Mouse (Mus musculus): ENCODE measurements at regions not wholly inside any gene's neighbourhood (a gene's known extent, or its start where the extent isn't known, plus 50 kb on each side); places are given as distances from the start of the nearest gene placed in this dataset.
A peak's percentile ranks its signal among the peaks of the same experiment; 100 is the strongest.

GRCm38 (mm10) chr16:26302045-26302444, 69.6 kb downstream of the Cldn1 start:
- DNase-seq: no peak

- peak; percentile 6 for DNase-seq
Observed at GRCm38 (mm10) chr16:26291692-26292091, 79.9 kb downstream of the Cldn1 start.

GRCm38 (mm10) chr16:26285627-26286026, 86.0 kb downstream of the Cldn1 start:
- no peak for DNase-seq

- no peak for DNase-seq
Observed at GRCm38 (mm10) chr16:26284713-26285112, 86.9 kb downstream of the Cldn1 start.

GRCm38 (mm10) chr16:26282418-26282817, 89.2 kb downstream of the Cldn1 start:
- no peak for DNase-seq

- no peak for DNase-seq
Observed at GRCm38 (mm10) chr16:26281496-26281895, 90.1 kb downstream of the Cldn1 start.

- no peak for DNase-seq
Observed at GRCm38 (mm10) chr16:26276789-26277188, 94.9 kb downstream of the Cldn1 start.

GRCm38 (mm10) chr16:26252824-26253223, 118.8 kb downstream of the Cldn1 start:
- no peak for DNase-seq

GRCm38 (mm10) chr16:26251698-26252097, 119.9 kb downstream of the Cldn1 start:
- DNase-seq: no peak

- DNase-seq: no peak
Observed at GRCm38 (mm10) chr16:26251027-26251426, 120.6 kb downstream of the Cldn1 start.

GRCm38 (mm10) chr16:26248939-26249338, 122.7 kb downstream of the Cldn1 start:
- DNase-seq: no peak

GRCm38 (mm10) chr16:26247926-26248325, 123.7 kb downstream of the Cldn1 start:
- no peak for DNase-seq

GRCm38 (mm10) chr16:26235239-26235638, 129.7 kb upstream of the P3h2 start:
- no peak for DNase-seq

- peak; percentile 84 for DNase-seq
Observed at GRCm38 (mm10) chr16:26234113-26234512, 128.5 kb upstream of the P3h2 start.

GRCm38 (mm10) chr16:26231110-26231509, 125.5 kb upstream of the P3h2 start:
- DNase-seq: no peak

GRCm38 (mm10) chr16:26211418-26211817, 105.8 kb upstream of the P3h2 start:
- no peak for DNase-seq

GRCm38 (mm10) chr16:26199125-26199524, 93.5 kb upstream of the P3h2 start:
- DNase-seq: no peak

- DNase-seq: peak; percentile 17
Observed at GRCm38 (mm10) chr16:26196345-26196744, 90.8 kb upstream of the P3h2 start.

- peak; percentile 32 for DNase-seq
Observed at GRCm38 (mm10) chr16:26185288-26186281, 80.0 kb upstream of the P3h2 start.

- peak; percentile 24 for DNase-seq
Observed at GRCm38 (mm10) chr16:26184647-26185262, 79.2 kb upstream of the P3h2 start.

GRCm38 (mm10) chr16:26183530-26183929, 77.9 kb upstream of the P3h2 start:
- no peak for DNase-seq

GRCm38 (mm10) chr16:26181716-26182115, 76.1 kb upstream of the P3h2 start:
- no peak for DNase-seq

- DNase-seq: no peak
Observed at GRCm38 (mm10) chr16:26171441-26171840, 65.9 kb upstream of the P3h2 start.

- DNase-seq: no peak
Observed at GRCm38 (mm10) chr16:26169382-26169781, 63.8 kb upstream of the P3h2 start.
